Mouse (Mus musculus): Measurements from ENCODE around the gene Col20a1.

Col20a1 gene

GRCm38 (mm10) chr2:181065827-181066226 is 79.5 kb downstream of the Col20a1 start:
- DNase-seq (ENCODE audit: low spot score) = no peak

All from MN1 (cell line).